Mouse (Mus musculus) liver, adult 2 months (tissue): ENCODE results near the gene Rpgrip1l. TPM values are rescaled to one million over a fixed set of nuclear protein-coding genes. Genes with fewer than 3 reads are reported as not detected.

ENCODE experiments used
- DNase-seq: peaks from one replicate; pipeline ENCODE4 v3.0.0-alpha.2; 2011; ENCODE audit warnings: low read depth, low spot score; ENCODE audit errors: extremely low read depth
- H3K27ac ChIP-seq: fragments of 200-500 bp; replicated peaks from 2 replicates; pipeline ENCODE4 v1.5.1; 2012; ENCODE audit warnings: low read depth, mild to moderate bottlenecking, control low read depth, inconsistent platforms, low read length; ENCODE audit not compliant: insufficient read depth
- H3K27me3 ChIP-seq: fragments of 200-500 bp; 2 replicates; pipeline ENCODE4 v1.6.1; 2012; ENCODE audit warnings: mild to moderate bottlenecking, moderate library complexity, low read length, inconsistent platforms; ENCODE audit not compliant: control insufficient read depth, insufficient read depth
- H3K36me3 ChIP-seq: fragments of 200-500 bp; 2 replicates; pipeline ENCODE4 v1.6.1; 2012; ENCODE audit warnings: low read length, inconsistent platforms; ENCODE audit not compliant: control insufficient read depth, insufficient read depth
- H3K4me1 ChIP-seq: fragments of 200-500 bp; 2 replicates; pipeline ENCODE4 v1.6.1; 2011; ENCODE audit warnings: low read length; ENCODE audit not compliant: control insufficient read depth, insufficient read depth
- H3K4me3 ChIP-seq: fragments of 200-500 bp; 2 replicates; pipeline ENCODE4 v1.5.1; 2011; ENCODE audit warnings: low read depth, mild to moderate bottlenecking, control low read depth, low read length, moderate library complexity; ENCODE audit not compliant: insufficient read depth
- H3K79me2 ChIP-seq: fragments of 200-500 bp; 2 replicates; pipeline ENCODE4 v1.6.1; 2012; ENCODE audit warnings: inconsistent platforms, mild to moderate bottlenecking, low read length, moderate library complexity; ENCODE audit not compliant: control insufficient read depth, insufficient read depth
- H3K9ac ChIP-seq: fragments of 200-500 bp; 2 replicates; pipeline ENCODE4 v1.6.1; 2012; ENCODE audit warnings: low read depth, mild to moderate bottlenecking, control low read depth, inconsistent platforms, low read length
- CTCF ChIP-seq: fragments of 200-500 bp; IDR thresholded peaks from 2 replicates; pipeline ENCODE4 v1.5.1; 2011; ENCODE audit warnings: low read depth, low read length, control low read depth
- POLR2A ChIP-seq: fragments of 200-500 bp; IDR thresholded peaks from 2 replicates; pipeline ENCODE4 v1.6.1; 2011; ENCODE audit warnings: low read length, control low read depth; ENCODE audit not compliant: insufficient read depth; ENCODE audit errors: extremely low read depth
- WGBS: fragments of 180-500 bp; shearing (Covaris S2); methylation state at CpG from one replicate; pipeline ENCODE4 v1.1.7; 2018; 5-methylcytosine and 5-hydroxymethylcytosine counted together
- polyA plus RNA-seq: library from polyadenylated mRNA; depleted of rRNA; stranded (reverse); fragments of >200 nt; gene quantifications from 2 replicates; pipeline ENCODE4 v1.2.3, GENCODE M21; 2012; rRNA removed
- total RNA-seq: library from RNA; depleted of rRNA; stranded (reverse); fragments of >200 nt; gene quantifications from 2 replicates; pipeline ENCODE4 v1.2.3, GENCODE M21; 2014; rRNA removed

Gene Rpgrip1l
- total RNA-seq, result 2.5 and 2.6 TPM in 2 replicates
- polyA plus RNA-seq, result 0.21 and 0.22 TPM in 2 replicates

DNA sequence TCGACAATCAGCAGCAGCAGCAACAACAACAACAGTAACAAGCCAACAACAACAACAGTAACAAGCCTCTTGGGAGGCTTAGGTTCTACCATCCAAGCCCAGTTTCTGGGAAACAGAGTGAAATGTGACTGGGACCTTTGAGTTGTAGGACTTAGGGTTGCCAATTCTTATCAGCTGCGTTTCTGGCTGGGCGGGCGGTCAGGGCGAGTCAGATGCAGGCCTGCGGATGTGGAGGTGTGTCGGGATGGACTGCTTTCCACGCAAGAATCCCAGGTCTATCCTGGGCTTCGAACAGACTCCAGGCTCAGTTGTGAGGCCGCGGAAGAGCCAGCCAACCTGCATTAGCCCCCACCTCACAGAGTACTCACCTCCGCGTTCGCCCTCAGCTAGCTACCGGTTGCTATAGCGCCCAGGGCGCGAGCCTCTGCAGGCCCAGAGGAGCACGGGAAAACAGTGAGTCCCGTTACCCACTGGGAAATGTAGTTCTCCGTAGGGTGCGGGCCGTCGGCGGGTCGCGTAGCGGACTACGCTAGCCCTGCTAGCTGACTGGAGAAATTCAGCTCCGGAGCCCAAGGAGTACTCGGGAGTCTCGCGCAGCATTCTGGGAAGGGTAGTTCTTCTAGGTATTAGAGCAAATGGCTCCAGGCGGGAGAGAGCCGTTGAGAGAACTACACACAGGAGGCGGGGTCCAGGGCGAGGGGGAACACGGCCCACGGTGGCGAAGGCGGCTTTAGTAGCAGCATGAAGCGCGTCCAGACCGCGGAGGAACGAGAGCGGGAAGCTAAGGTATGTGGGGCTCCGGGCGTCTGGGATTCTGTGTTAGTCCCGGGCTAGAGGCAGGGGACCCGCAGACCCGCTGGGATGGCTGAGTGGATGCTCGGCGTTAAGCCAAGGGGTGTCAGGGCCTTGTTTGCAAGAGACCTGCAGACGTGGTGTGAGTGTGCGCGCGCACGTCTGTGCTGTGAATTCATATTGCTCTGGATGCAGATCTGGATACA is at the start of gene Rpgrip1l, which contains the start of gene Fto:
Gene Rpgrip1l, minus strand, starts transcription at position 428 of the 998 bp plus-strand sequence.
Gene Fto, plus strand, starts transcription at position 691 of the 998 bp plus-strand sequence.
- TF ChIP-seq CTCF (no peak), POLR2A (0 out of 2 replicates have a peak, but pooled peaks have one; percentile 18)
- WGBS, result 1% methylated on average over 59 of the region's 59 CpGs

GRCm38 (mm10) chr8:91360644-91361357 is 47.7 kb upstream of the Rpgrip1l start:
- Histone ChIP-seq H3K9ac (no peak overlapping the region), H3K79me2 (peaks cover 31% of the 10 kb centered on the region), H3K27me3 (no peaks in the 10 kb centered on the region), H3K4me3 (no peak overlapping the region), H3K4me1 (peaks cover 3% of the 10 kb centered on the region; the same call in 1 of the 2 replicates), H3K27ac (no peak overlapping the region), H3K36me3 (no peaks in the 10 kb centered on the region)
- WGBS, result 92% methylated on average over 10 of the region's 10 CpGs
- TF ChIP-seq CTCF (no peak), POLR2A (no peak)
- DNase-seq, result no peak

More for the DNA sequence above, at the start of gene Rpgrip1l, which contains the start of gene Fto:
- peak within 1 kb of the TSS; percentile 86 for H3K9ac ChIP-seq
- peak within 1 kb of the TSS; percentile 58 for H3K27ac ChIP-seq
- H3K4me1 ChIP-seq, result peaks cover 1% of the 10 kb centered on the region; the same call in 1 of the 2 replicates
- peaks cover 20% of the 10 kb centered on the region for H3K79me2 ChIP-seq
- no peaks in the 10 kb centered on the region for H3K27me3 ChIP-seq
- H3K36me3 ChIP-seq, result no peaks in the 10 kb centered on the region
- H3K4me3 ChIP-seq, result peak within 1 kb of the TSS; percentile 85
- peak; percentile 99 for DNase-seq

GRCm38 (mm10) chr8:91359511-91359910 is 46.4 kb upstream of the Rpgrip1l start:
- Histone ChIP-seq H3K36me3 (no peaks in the 10 kb centered on the region), H3K27me3 (no peaks in the 10 kb centered on the region), H3K4me1 (peaks cover 3% of the 10 kb centered on the region; the same call in 1 of the 2 replicates), H3K79me2 (peaks cover 34% of the 10 kb centered on the region), H3K9ac (no peak overlapping the region), H3K4me3 (no peak overlapping the region), H3K27ac (no peak overlapping the region)
- TF ChIP-seq POLR2A, result no peak
- no peak for TF ChIP-seq CTCF
- no peak for DNase-seq
- WGBS, result 90% methylated on average over 9 of the region's 9 CpGs

DNA sequence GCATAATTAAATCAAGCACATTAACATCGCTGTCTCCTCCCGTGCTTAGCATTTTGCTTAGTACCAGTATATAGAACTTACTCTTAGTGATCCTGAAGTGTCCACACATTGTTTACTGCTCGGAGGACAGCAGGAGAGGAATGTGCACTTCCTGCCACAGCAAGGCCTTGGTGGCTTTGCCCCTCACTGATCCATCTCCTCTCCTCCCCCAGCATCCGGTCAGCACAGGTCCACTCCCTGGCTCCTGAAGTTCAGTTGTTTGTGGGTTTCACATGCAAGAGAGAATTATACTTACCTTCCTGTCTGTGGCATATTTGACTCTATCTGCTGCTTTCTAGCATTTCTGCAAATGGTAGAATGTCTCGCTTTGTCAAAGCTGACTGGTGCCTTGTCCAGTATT is 45.0 kb upstream of the Rpgrip1l start:
- TF ChIP-seq POLR2A (no peak), CTCF (no peak)
- Histone ChIP-seq H3K4me1 (peaks cover 3% of the 10 kb centered on the region; the same call in 1 of the 2 replicates), H3K27ac (no peak overlapping the region), H3K36me3 (no peaks in the 10 kb centered on the region), H3K9ac (no peak overlapping the region), H3K4me3 (no peak overlapping the region), H3K79me2 (peaks cover 36% of the 10 kb centered on the region; the same call in 1 of the 2 replicates), H3K27me3 (no peaks in the 10 kb centered on the region)
- DNase-seq, result no peak
- WGBS, result 83% methylated on average over 5 of the region's 5 CpGs

GRCm38 (mm10) chr8:91357493-91358014 is 44.5 kb upstream of the Rpgrip1l start:
- TF ChIP-seq CTCF (no peak), POLR2A (no peak)
- WGBS, result 77% methylated on average over 4 of the region's 4 CpGs
- H3K4me1 ChIP-seq, result peaks cover 3% of the 10 kb centered on the region; the same call in 1 of the 2 replicates

More at GRCm38 (mm10) chr8:91357493-91358014, 44.5 kb upstream of the Rpgrip1l start:
- no peak overlapping the region for H3K9ac ChIP-seq
- H3K27me3 ChIP-seq, result no peaks in the 10 kb centered on the region
- H3K4me3 ChIP-seq, result no peak overlapping the region
- no peak overlapping the region for H3K27ac ChIP-seq
- DNase-seq, result no peak
- peaks cover 34% of the 10 kb centered on the region; the same call in 1 of the 2 replicates for H3K79me2 ChIP-seq
- H3K36me3 ChIP-seq, result no peaks in the 10 kb centered on the region
